Mouse (Mus musculus): ENCODE results near the gene Dpp6. TPM values are rescaled to one million over a fixed set of nuclear protein-coding genes. Genes with fewer than 3 reads are reported as not detected.

Dpp6 gene
- polyA plus RNA-seq, 1 experiment from 2014 or later, result 0.76 TPM

GRCm38 (mm10) chr5:26934911-26935310, 117.9 kb downstream of the Dpp6 start:
- Histone ChIP-seq H3K4me1 (replicated peaks; ENCODE audit: control insufficient read depth, insufficient read depth, low read length) (no peaks in the 10 kb centered on the region), H3K9ac (ENCODE audit: low read depth, low read length) (no peak overlapping the region), H3K36me3 (ENCODE audit: control insufficient read depth, insufficient read depth) (no peaks in the 10 kb centered on the region), H3K9me3 (ENCODE audit: control insufficient read depth) (no peaks in the 10 kb centered on the region), H3K4me2 (replicated peaks; ENCODE audit: low read depth) (no peak overlapping the region), H3K27me3 (replicated peaks; ENCODE audit: control insufficient read depth, insufficient read depth, low read length) (no peaks in the 10 kb centered on the region), H3K4me3 (ENCODE audit: low read depth, low read length) (no peak overlapping the region), H3K27ac (ENCODE audit: low read depth, low read length) (no peak overlapping the region)
- ATAC-seq, result no peak
- no peak for TF ChIP-seq CTCF (IDR thresholded peaks at IDR 0.05; ENCODE audit: low read depth)
- WGBS, result 76% methylated on average over 6 of the region's 6 CpGs

- 80% methylated on average over 5 of the region's 5 CpGs for WGBS
- ATAC-seq, result no peak
Observed at GRCm38 (mm10) chr5:26941471-26941870, 124.5 kb downstream of the Dpp6 start.

GRCm38 (mm10) chr5:26945169-26945920, 128.3 kb downstream of the Dpp6 start:
- Histone ChIP-seq H3K9ac (ENCODE audit: low read depth, low read length) (no peak overlapping the region), H3K4me2 (replicated peaks; ENCODE audit: low read depth) (no peak overlapping the region), H3K9me3 (ENCODE audit: control insufficient read depth) (no peaks in the 10 kb centered on the region), H3K4me3 (ENCODE audit: low read depth, low read length) (no peak overlapping the region), H3K36me3 (ENCODE audit: control insufficient read depth, insufficient read depth) (no peaks in the 10 kb centered on the region), H3K27ac (ENCODE audit: low read depth, low read length) (no peak overlapping the region), H3K4me1 (replicated peaks; ENCODE audit: control insufficient read depth, insufficient read depth, low read length) (no peaks in the 10 kb centered on the region), H3K27me3 (replicated peaks; ENCODE audit: control insufficient read depth, insufficient read depth, low read length) (no peaks in the 10 kb centered on the region)
- no peak for ATAC-seq
- 49% methylated on average over 4 of the region's 4 CpGs for WGBS
- TF ChIP-seq CTCF (IDR thresholded peaks at IDR 0.05; ENCODE audit: low read depth), result no peak

More at GRCm38 (mm10) chr5:26941471-26941870, 124.5 kb downstream of the Dpp6 start:
- H3K27me3 ChIP-seq (replicated peaks; ENCODE audit: control insufficient read depth, insufficient read depth, low read length), result no peaks in the 10 kb centered on the region
- H3K9ac ChIP-seq (ENCODE audit: low read depth, low read length), result no peak overlapping the region
- H3K36me3 ChIP-seq (ENCODE audit: control insufficient read depth, insufficient read depth), result no peaks in the 10 kb centered on the region
- H3K27ac ChIP-seq (ENCODE audit: low read depth, low read length), result no peak overlapping the region
- no peaks in the 10 kb centered on the region for H3K9me3 ChIP-seq (ENCODE audit: control insufficient read depth)
- H3K4me2 ChIP-seq (replicated peaks; ENCODE audit: low read depth), result no peak overlapping the region
- H3K4me1 ChIP-seq (replicated peaks; ENCODE audit: control insufficient read depth, insufficient read depth, low read length), result no peaks in the 10 kb centered on the region
- no peak overlapping the region for H3K4me3 ChIP-seq (ENCODE audit: low read depth, low read length)
- no peak for TF ChIP-seq CTCF (IDR thresholded peaks at IDR 0.05; ENCODE audit: low read depth)

GRCm38 (mm10) chr5:26969941-26970590, 153.1 kb downstream of the Dpp6 start:
- no peak for TF ChIP-seq CTCF (IDR thresholded peaks at IDR 0.05; ENCODE audit: low read depth)
- Histone ChIP-seq H3K4me3 (ENCODE audit: low read depth, low read length) (no peak overlapping the region), H3K27ac (ENCODE audit: low read depth, low read length) (no peak overlapping the region), H3K27me3 (replicated peaks; ENCODE audit: control insufficient read depth, insufficient read depth, low read length) (no peaks in the 10 kb centered on the region), H3K9me3 (ENCODE audit: control insufficient read depth) (no peaks in the 10 kb centered on the region), H3K4me1 (replicated peaks; ENCODE audit: control insufficient read depth, insufficient read depth, low read length) (no peaks in the 10 kb centered on the region), H3K36me3 (ENCODE audit: control insufficient read depth, insufficient read depth) (no peaks in the 10 kb centered on the region), H3K4me2 (replicated peaks; ENCODE audit: low read depth) (no peak overlapping the region), H3K9ac (ENCODE audit: low read depth, low read length) (no peak overlapping the region)
- WGBS, result 62% methylated on average over 6 of the region's 6 CpGs
- no peak for ATAC-seq

GRCm38 (mm10) chr5:26973166-26973565, 156.2 kb downstream of the Dpp6 start:
- TF ChIP-seq CTCF (IDR thresholded peaks at IDR 0.05; ENCODE audit: low read depth), result no peak
- H3K36me3 ChIP-seq (ENCODE audit: control insufficient read depth, insufficient read depth), result no peaks in the 10 kb centered on the region
- H3K4me3 ChIP-seq (ENCODE audit: low read depth, low read length), result no peak overlapping the region
- no peaks in the 10 kb centered on the region for H3K9me3 ChIP-seq (ENCODE audit: control insufficient read depth)
- ATAC-seq, result no peak
- H3K9ac ChIP-seq (ENCODE audit: low read depth, low read length), result no peak overlapping the region
- 46% methylated on average over 4 of the region's 4 CpGs for WGBS
- no peaks in the 10 kb centered on the region for H3K27me3 ChIP-seq (replicated peaks; ENCODE audit: control insufficient read depth, insufficient read depth, low read length)
- no peaks in the 10 kb centered on the region for H3K4me1 ChIP-seq (replicated peaks; ENCODE audit: control insufficient read depth, insufficient read depth, low read length)
- H3K27ac ChIP-seq (ENCODE audit: low read depth, low read length), result no peak overlapping the region
- H3K4me2 ChIP-seq (replicated peaks; ENCODE audit: low read depth), result no peak overlapping the region

GRCm38 (mm10) chr5:26979348-26979747, 162.3 kb downstream of the Dpp6 start:
- no peaks in the 10 kb centered on the region for H3K9me3 ChIP-seq (ENCODE audit: control insufficient read depth)
- no peak for ATAC-seq
- H3K4me1 ChIP-seq (replicated peaks; ENCODE audit: control insufficient read depth, insufficient read depth, low read length), result no peaks in the 10 kb centered on the region
- no peak overlapping the region for H3K9ac ChIP-seq (ENCODE audit: low read depth, low read length)
- TF ChIP-seq CTCF (IDR thresholded peaks at IDR 0.05; ENCODE audit: low read depth), result no peak
- H3K4me2 ChIP-seq (replicated peaks; ENCODE audit: low read depth), result no peak overlapping the region
- no peaks in the 10 kb centered on the region for H3K27me3 ChIP-seq (replicated peaks; ENCODE audit: control insufficient read depth, insufficient read depth, low read length)
- no peak overlapping the region for H3K4me3 ChIP-seq (ENCODE audit: low read depth, low read length)
- H3K36me3 ChIP-seq (ENCODE audit: control insufficient read depth, insufficient read depth), result no peaks in the 10 kb centered on the region
- H3K27ac ChIP-seq (ENCODE audit: low read depth, low read length), result no peak overlapping the region
- WGBS, result 65% methylated on average over 1 of the region's 1 CpGs

Measured in intestine, postnatal 0 days (tissue).